Mouse (Mus musculus): ENCODE data around the gene Xrcc5.

The Xrcc5 gene

DNA sequence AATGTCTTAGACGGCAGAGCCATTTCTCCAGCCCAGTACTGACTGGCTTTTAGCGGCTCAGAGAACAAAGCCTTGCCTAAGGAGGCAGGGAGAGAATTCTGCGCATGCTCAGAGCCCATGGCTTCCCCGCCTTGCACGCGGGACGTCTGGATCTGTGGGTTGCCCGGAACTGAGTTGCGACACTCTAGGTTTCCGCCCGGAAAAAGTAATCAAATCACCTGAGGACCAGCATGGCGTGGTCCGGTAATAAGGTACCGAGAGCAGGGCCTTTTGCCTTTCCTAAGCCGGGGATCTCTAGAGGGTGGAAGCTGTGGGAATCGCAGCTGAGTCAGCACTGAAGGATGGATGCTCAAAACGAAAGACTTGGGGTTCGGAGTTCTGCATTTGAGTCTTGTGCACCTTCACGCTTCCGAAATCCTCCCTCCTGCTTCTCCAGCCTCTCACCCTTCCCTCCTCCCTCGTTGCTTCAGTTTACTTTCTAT lies at the start of gene Xrcc5:
TSS of gene Xrcc5 (plus strand) at position 105 of the 482 bp plus-strand sequence.
- in situ Hi-C loops (cut with MboI), result no loop called here

DNA sequence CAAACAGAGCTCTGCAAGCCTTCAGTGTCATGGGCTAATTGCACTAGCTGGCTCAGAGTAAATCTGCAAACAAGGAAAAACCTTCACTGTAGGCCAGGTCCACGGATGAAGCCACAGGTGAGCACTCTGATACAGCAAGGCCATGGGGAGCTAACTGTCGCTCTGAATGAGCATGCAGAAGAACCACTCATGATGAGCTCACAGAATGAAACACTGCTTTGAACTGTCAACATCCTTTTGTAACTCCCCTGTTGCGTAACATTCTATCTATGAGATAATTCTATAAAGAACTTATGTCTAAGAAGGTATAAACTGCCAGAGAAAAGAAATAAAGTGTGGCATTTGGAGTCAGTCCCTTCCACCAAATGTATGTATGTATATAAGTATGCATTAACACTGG lies 44.1 kb upstream of the Xrcc5 start:
- in situ Hi-C loops (cut with MboI), result loop anchor here (25.0 kb wide), 1 partner anchor 1151 kb away; the partner anchor contains the start of gene Bard1

GRCm38 (mm10) chr1:72278085-72278484 lies 29.1 kb upstream of the Xrcc5 start:
- in situ Hi-C loops (cut with MboI), result no loop called here

DNA sequence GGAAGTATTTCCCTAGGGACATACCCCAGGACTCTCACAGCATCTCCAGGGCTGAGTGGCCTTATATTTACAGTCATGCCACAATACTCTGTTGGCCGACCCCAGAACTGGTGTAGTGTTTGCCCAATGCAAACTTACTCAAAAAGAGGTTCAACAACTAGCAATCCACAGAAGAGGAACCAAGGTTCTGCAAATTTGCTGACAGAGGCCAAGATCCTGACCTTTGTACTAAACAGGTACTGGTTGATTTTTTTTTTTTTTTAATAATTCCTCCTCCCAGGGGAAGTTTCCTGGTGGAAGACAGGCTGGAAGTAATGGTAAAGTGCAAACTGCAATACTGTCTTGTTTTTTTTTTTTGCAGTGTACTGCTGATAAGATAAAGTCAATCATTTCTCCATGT lies 24.6 kb upstream of the Xrcc5 start:
- in situ Hi-C loops (cut with MboI), result no loop called here

GRCm38 (mm10) chr1:72283992-72284485 lies 23.2 kb upstream of the Xrcc5 start, which contains the start of the genes Pecr and Tmem169:
TSS of gene Pecr (minus strand) at chr1:72284314.
TSS of gene Tmem169 (plus strand) at chr1:72284369.
- in situ Hi-C loops (cut with MboI), result no loop called here

DNA sequence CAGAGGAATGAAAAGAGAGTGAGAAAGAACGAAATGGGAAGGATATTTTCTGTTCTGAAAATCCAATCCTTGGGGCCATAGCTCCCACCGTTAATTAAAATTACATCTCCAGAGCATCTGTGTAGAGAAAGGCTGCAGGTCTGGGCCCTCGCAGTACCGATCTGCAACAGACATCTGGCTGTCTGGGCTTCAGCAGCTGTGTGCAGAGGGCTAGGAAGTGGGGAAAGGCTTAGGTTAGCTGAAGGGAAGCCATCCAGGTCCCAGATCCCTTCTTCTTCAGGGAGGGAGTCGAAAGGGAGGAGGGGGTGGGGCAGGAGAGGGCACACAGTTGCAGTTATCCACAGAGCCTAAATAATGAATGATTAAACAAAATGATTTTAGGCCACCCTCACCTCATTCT lies 22.7 kb upstream of the Xrcc5 start:
- in situ Hi-C loops (cut with MboI), result no loop called here

GRCm38 (mm10) chr1:72286904-72287303 lies 20.3 kb upstream of the Xrcc5 start:
- in situ Hi-C loops (cut with MboI), result no loop called here

DNA sequence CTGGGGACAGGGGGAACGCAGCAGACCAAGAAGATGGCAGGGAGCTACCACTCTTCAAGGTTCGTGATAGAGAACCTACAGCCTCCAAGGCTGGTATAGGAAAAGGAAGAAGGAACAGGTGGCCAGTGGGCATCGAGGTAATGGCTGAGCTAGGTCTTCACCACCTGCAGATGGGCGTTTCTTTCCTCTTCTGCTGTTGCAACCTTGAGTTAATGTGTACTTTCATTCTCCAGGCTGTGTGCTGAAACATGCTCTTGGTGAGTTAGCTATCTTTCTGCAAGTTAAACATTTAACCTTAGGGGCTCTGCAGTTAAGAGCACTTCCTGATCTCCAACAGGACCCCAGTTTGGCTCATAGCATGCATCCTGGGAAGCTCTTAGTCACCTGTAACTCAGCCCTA lies 19.3 kb upstream of the Xrcc5 start:
- in situ Hi-C loops (cut with MboI), result no loop called here

DNA sequence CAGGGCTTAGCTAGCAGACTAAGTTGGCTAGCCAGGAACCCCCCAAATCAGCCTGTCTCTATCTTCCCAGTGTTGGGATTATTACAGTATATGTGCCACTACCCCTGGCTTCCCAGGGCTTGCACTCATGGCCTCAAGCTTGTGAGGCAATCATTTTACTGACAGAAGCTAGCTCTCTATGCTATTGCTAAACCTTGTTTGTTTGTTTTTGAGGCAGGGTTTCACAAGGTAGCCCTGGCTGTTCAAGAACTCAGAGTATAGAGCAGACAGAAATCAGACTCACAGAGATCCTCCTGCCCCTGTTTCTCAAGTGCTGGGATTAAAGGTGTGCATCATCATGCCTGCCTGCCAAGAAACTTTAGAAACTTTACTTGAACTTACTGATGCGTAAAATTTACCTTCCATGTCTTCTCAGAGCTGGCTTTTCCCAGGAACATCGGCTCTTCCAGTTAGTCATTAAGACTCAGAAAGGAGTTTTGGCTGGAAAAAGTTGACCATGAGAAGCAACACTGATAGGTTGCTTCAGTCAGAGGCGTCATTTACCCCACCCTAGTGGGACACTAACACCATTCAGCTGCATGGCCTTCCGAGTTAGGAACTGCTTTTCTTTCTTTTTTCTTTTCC lies 18.6 kb upstream of the Xrcc5 start:
- in situ Hi-C loops (cut with MboI), result no loop called here

DNA sequence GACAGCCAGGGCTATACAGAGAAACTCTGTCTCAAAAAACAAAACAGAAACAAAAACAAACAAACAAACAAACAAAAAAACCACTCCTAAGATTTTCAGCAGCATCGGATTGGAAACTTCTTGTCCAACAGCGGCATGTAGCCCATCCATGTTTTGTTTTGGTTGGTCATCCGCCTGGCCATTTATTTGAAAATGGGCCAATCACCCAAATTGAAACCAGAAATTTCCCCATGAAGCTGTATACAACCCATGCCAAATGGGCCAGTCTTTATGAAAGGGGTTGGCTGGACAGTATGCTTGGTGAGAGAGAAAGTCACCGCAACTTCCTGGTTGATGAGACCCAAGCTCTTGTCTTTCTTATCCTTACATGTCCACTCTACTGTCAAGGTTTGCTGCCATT lies 16.3 kb upstream of the Xrcc5 start:
- in situ Hi-C loops (cut with MboI), result no loop called here

- in situ Hi-C loops (cut with MboI), result no loop called here
Measured at GRCm38 (mm10) chr1:72291421-72291820, 15.8 kb upstream of the Xrcc5 start.

GRCm38 (mm10) chr1:72291925-72292324 lies 15.3 kb upstream of the Xrcc5 start:
- in situ Hi-C loops (cut with MboI), result no loop called here

- in situ Hi-C loops (cut with MboI), result no loop called here
Measured at GRCm38 (mm10) chr1:72293869-72294663, 13.2 kb upstream of the Xrcc5 start.

- in situ Hi-C loops (cut with MboI), result no loop called here
Measured at GRCm38 (mm10) chr1:72295746-72296145, 11.5 kb upstream of the Xrcc5 start.

DNA sequence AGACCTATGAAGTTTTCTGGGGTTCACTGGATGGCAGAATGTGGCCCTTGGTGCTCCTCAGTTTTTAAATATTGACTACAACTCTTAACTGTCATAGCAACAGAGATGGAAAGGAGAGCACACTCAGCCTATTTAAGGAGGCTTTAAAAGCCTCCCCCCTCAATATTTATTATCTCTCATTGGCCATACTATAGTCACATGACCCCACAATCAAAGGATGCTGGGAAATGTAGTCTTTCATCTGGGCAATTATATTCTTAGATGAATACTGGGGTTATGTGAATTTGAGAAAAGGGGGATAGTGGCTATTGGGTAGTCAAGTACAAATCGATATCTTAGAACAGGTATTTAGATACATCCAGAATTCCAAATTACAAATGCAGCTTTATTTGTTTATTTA lies 5.4 kb upstream of the Xrcc5 start:
- in situ Hi-C loops (cut with MboI), result no loop called here

DNA sequence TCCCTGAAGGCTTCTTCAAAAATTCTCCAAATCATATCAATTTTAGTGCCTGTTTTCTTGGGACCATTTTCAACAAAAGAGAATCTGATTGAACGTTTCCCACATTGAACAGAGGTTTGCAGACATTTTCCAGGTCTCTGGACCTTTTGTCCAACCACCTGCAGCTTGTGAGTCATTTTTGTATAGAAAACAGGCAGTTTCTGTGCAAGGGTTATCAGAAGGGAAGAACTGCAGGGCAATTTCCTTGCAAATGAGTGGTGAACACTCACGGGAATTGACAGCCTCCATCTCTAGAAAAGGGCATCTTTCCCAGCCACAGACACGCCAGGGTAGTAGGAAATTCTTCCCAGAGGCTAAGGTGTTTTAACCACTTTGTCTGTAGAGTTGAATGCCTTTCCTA lies 980 bp upstream of the Xrcc5 start:
- in situ Hi-C loops (cut with MboI), result no loop called here

DNA sequence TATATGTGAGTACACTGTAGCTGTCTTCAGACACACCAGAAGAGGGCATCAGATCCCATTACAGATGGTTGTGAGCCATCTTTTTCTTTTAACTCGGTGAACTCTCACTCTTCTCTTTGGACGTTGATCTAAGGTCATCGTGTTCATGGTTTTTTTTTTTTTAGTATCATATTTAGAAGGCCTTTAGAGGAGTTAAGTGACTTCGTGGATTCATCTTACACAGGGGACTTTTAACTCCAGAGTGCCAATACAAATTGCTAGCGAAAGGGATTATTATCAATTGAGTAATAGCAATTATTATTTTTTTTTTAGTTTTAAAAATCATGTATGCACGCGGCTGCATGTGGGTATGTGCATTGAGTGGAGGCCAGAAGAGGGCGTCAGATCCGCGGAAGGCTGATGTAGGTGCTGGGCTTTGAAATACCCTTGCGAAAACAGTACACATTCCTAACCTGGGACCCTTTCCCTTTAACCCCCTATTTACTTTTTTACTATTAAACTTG lies 491 bp upstream of the Xrcc5 start:
- in situ Hi-C loops (cut with MboI), result no loop called here

- in situ Hi-C loops (cut with MboI), result no loop called here
Measured at GRCm38 (mm10) chr1:72308919-72309318, 1.7 kb downstream of the Xrcc5 start.

DNA sequence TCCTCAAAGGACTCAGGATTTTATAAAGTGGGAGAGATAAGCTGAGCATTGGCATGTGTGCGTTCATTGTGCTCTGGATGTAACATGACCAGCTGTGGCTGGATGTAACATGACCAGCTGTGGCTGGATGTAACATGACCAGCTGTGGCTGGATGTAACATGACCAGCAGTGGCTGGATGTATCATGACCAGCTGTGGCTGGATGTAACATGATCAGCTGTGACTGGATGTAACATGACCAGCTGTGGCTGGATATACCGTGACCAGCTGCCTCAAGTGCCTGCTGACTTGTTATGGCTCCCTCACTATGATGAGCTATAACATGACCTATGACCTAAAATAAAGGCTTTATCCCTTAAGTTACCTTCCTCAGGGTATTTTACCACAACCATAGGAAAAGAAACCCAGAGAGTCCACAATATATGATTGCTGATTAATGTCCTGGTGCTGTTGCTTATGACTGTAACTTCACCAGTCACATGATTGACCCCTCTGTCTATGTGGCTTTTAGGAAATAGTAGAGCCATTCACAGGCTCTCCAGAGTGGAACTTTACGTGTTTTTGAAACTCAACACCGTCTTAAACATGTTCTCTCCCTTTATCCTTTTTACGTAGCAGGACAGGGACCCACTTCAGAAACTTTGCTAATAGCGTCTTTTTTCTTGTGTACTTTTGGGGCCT lies 2.7 kb downstream of the Xrcc5 start:
- in situ Hi-C loops (cut with MboI), result no loop called here

DNA sequence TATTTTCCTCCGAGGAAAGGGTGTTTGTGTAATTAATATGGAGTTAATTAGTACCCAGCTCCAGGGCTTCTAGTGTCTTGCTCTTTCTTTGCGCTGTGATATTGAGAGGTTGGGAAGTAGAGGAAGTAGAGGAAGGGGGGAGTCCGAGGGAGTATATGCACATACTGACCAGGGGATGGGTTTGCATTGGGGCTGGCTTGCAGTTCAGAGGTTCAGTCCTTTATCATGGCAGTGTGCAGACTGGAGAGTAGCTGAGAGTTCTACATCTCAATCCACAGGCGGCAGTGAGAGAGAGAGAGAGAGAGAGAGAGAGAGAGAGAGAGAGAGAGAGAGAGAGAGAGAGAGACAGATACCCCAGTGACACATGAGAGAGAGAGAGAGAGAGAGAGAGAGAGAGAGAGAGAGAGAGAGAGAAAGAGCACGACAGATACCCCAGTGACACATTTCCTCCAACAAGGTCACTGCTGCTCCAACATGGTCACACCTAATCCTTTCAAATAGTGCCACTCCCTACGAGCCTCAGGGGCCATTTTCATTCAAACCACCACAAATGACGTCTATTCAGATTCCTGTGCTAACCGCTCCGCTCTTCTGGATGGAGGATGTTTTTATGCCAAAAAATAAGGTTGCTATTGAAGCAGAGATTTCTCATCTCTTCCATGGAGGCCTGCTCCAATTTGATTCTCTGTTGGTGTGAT lies 5.6 kb downstream of the Xrcc5 start:
- in situ Hi-C loops (cut with MboI), result no loop called here

GRCm38 (mm10) chr1:72313399-72314039 lies 6.3 kb downstream of the Xrcc5 start:
- in situ Hi-C loops (cut with MboI), result no loop called here

Data from mature B cell (primary cell).